Mouse (Mus musculus) MEL (cell line): ENCODE data around the gene Cfap43.

ENCODE experiments used
- CTCF ChIP-seq, 3 experiments: IDR thresholded peaks in 2 of 3; conservative IDR thresholded peaks in 1 of 3; 2 replicates each; pipeline ENCODE4 v1.5.1; 2011 to 2012; ENCODE audit warnings: low read length in 3 of 3, low read depth in 2 of 3, mild to moderate bottlenecking in 2 of 3, improper control_type of control experiment in 1 of 3, inconsistent platforms in 1 of 3, mixed read lengths in 1 of 3, moderate library complexity in 1 of 3; ENCODE audit not compliant: control insufficient read depth in 1 of 3, insufficient read depth in 1 of 3, poor library complexity in 1 of 3, severe bottlenecking in 1 of 3
- ELF1 ChIP-seq: IDR thresholded peaks from 2 replicates; pipeline ENCODE4 v1.6.1; 2014; ENCODE audit warnings: low read depth, mild to moderate bottlenecking, inconsistent platforms, low read length, improper control_type of control experiment, moderate library complexity
- GABPA ChIP-seq: IDR thresholded peaks from 2 replicates; pipeline ENCODE4 v1.6.1; 2012; ENCODE audit warnings: low read depth, mild to moderate bottlenecking, inconsistent platforms, low read length, improper control_type of control experiment, moderate library complexity
- GATA1 ChIP-seq: IDR thresholded peaks from 2 replicates; pipeline ENCODE4 v1.6.1; 2011; ENCODE audit warnings: low read depth, low read length, improper control_type of control experiment
- HCFC1 ChIP-seq: IDR thresholded peaks from 2 replicates; pipeline ENCODE4 v1.6.1; 2012; ENCODE audit warnings: low read depth, mild to moderate bottlenecking, inconsistent platforms, low read length, improper control_type of control experiment, moderate library complexity
- POLR2A ChIP-seq, 2 experiments: IDR thresholded peaks; 2 replicates each; pipeline ENCODE4 v1.6.1; 2011 to 2012; ENCODE audit warnings: low read length in 2 of 2, mild to moderate bottlenecking in 2 of 2, control low read depth in 1 of 2, improper control_type of control experiment in 1 of 2, low read depth in 1 of 2, moderate library complexity in 1 of 2; ENCODE audit not compliant: control insufficient read depth in 1 of 2, insufficient read depth in 1 of 2, poor library complexity in 1 of 2
- POLR2AphosphoS2 ChIP-seq: IDR thresholded peaks from 2 replicates; pipeline ENCODE4 v1.6.1; 2011; ENCODE audit warnings: low read length, improper control_type of control experiment
- RAD21 ChIP-seq: IDR thresholded peaks from 2 replicates; pipeline ENCODE4 v1.6.1; 2011; ENCODE audit warnings: mild to moderate bottlenecking, low read depth, low read length, improper control_type of control experiment
- SMC3 ChIP-seq: IDR thresholded peaks from 2 replicates; pipeline ENCODE4 v1.6.1; 2011; ENCODE audit warnings: low read depth, low read length, improper control_type of control experiment
- USF1 ChIP-seq: IDR thresholded peaks from 2 replicates; pipeline ENCODE4 v1.6.1; 2014; ENCODE audit warnings: low read depth, mild to moderate bottlenecking, inconsistent platforms, low read length, improper control_type of control experiment, moderate library complexity
- USF2 ChIP-seq, 2 experiments: IDR thresholded peaks; 2 replicates each; pipeline ENCODE4 v1.6.1; 2011 to 2012; ENCODE audit warnings: improper control_type of control experiment in 2 of 2, low read length in 2 of 2, borderline replicate concordance in 1 of 2, inconsistent platforms in 1 of 2, low read depth in 1 of 2, mild to moderate bottlenecking in 1 of 2; ENCODE audit not compliant: insufficient read depth in 1 of 2
- ZKSCAN1 ChIP-seq: IDR thresholded peaks from 2 replicates; pipeline ENCODE4 v1.6.1; 2012; ENCODE audit warnings: low read depth, mild to moderate bottlenecking, inconsistent platforms, low read length, improper control_type of control experiment, moderate library complexity

DNA sequence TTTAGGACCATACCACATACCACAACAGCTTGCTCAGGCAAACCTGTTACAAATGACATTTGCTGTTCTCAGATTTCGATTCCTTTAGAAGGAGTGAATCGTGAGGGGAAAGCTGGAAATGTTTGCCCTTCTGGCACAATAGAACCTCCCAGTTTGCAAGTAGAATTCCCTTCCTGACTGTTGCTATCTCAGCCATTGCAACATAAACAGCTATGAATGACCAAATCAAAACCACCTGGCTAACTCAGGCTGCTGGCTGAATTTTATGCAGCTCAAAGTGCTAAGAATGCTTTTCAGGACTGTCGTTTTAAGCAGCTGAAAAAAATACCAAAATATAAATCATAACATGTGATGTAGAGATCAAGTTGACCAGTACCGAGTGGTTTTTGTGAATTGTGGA, 50.1 kb downstream of the Cfap43 start:
- TF ChIP-seq CTCF (IDR thresholded peaks at IDR 0.05 in 2 of 3, conservative IDR thresholded peaks at IDR 0.05 in 1 of 3; ENCODE audit: control insufficient read depth in 1 of 3, insufficient read depth in 1 of 3, low read depth in 2 of 3, low read length in 3 of 3, poor library complexity in 1 of 3, severe bottlenecking in 1 of 3) = no peak
- no peak for TF ChIP-seq GABPA
- TF ChIP-seq ZKSCAN1 = no peak
- TF ChIP-seq ELF1 = no peak
- no peak for TF ChIP-seq POLR2A (IDR thresholded peaks at IDR 0.05; ENCODE audit: control insufficient read depth in 1 of 2, insufficient read depth in 1 of 2, low read depth in 1 of 2, low read length in 2 of 2, poor library complexity in 1 of 2)
- no peak for TF ChIP-seq USF1
- TF ChIP-seq HCFC1 = no peak
- TF ChIP-seq POLR2AphosphoS2 = no peak
- no peak for TF ChIP-seq SMC3
- no peak for TF ChIP-seq RAD21
- no peak for TF ChIP-seq GATA1
- no peak for TF ChIP-seq USF2 (IDR thresholded peaks at IDR 0.05; ENCODE audit: borderline replicate concordance in 1 of 2, insufficient read depth in 1 of 2, low read depth in 1 of 2, low read length in 2 of 2)
